Mouse (Mus musculus): ENCODE data around the gene Med12l. TPM values are rescaled to one million over a fixed set of nuclear protein-coding genes. Genes with fewer than 3 reads are reported as not detected.
A peak's percentile ranks its signal among the peaks of the same experiment; 100 is the strongest.

Med12l gene
- polyA plus RNA-seq, 1 experiment, result 11.7 TPM

DNA sequence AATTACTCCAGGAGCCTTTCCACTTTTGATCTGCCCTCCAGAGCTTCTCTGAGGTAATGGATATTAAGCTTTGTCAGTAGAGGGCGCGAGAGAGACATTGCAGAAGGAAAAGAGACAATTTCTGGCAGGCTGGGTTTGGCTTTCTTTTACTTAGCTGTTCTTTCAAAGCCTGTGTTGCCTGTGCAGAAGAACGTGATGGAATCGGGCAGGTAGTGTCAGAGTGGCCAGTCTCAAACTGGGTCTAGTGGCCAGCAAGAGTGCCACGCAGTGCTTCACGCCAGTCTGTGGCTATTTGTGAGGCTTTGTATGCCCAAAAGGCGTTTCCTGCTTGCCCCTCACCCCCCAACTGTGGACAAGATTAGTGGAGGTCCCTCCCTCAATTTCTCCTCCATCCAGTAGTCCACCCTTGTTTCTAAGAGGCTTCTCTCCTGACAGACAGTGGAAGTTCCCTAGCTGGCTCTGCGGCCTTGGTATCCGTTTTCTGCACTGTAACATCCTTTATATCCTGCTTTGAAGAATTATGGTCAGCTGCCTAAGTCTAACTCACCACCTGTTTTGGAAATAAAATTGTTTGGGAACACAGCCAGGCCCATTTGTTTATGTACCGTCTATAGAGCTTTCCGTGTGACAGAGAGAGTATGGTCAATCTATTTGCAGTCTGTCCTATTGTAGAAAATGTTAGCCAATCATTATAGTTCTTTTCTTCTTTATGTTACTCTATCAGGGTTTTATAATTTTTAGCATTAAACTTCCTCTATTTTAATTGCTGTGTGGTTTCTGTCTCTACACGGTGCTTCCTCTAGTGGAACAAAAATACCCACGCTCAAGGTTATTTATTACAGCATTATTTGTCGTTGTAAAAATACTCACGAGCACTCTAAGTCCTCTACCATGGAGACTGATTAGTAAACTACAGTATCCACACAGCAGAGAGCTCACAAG is 22.5 kb upstream of the Med12l start:
- H3K27me3 ChIP-seq (ENCODE audit: control insufficient read depth, insufficient read depth, low read length, poor library complexity, severe bottlenecking), result no peaks in the 10 kb centered on the region
- no peaks in the 10 kb centered on the region for H3K4me1 ChIP-seq (ENCODE audit: control insufficient read depth, insufficient read depth, low read length)
- H3K9ac ChIP-seq (ENCODE audit: low read depth, poor library complexity, severe bottlenecking), result no peak overlapping the region
- H3K27ac ChIP-seq (ENCODE audit: insufficient read depth, low read length), result no peak overlapping the region
- no peaks in the 10 kb centered on the region for H3K36me3 ChIP-seq (ENCODE audit: control insufficient read depth, insufficient read depth, low read length, poor library complexity, severe bottlenecking)
- TF ChIP-seq CTCF (IDR thresholded peaks at IDR 0.05; ENCODE audit: low read depth, low read length), result peak; percentile 8
- no peak for TF ChIP-seq POLR2A (IDR thresholded peaks at IDR 0.05; ENCODE audit: insufficient read depth, low read length)
- no peaks in the 10 kb centered on the region for H3K9me3 ChIP-seq (replicated peaks; ENCODE audit: control insufficient read depth, insufficient read depth, low read length, poor library complexity, severe bottlenecking)
- no peak overlapping the region for H3K4me3 ChIP-seq (ENCODE audit: low read depth, low read length)

DNA sequence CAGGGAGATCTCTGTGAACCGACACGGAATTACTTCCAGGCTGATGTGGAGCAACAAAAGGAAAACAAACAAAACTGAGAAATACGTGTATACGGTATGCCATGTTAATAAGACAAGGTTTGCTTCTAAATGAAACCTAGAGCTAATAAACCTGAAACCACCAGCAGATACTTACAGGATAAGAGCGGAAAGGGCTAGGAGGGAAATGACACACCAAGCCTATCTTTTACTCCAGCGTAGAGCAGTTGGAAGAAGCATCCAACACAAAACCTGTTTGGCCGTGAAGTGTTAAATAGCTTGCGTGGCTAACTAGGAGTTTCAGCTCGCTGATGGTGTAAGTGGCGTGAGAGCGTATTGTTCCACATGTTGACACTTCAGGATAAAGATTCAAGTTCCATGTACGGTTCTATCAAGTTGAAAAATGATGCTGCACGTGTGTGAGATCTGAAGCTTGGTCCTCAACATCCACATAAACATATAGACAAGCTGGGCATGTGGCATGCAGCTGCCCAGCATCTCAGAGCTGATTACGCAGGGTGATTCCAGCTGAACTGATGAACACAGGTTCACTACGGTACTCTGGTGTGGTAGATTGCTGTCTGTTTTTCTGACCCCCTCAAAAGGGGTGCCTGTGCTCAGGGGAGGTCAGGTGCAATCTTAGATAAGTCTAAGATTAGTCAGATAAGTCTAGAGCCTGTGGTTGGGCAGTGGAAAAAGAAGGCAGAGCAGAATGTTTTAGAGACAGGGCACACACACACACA is 21.6 kb upstream of the Med12l start:
- Histone ChIP-seq H3K9ac (ENCODE audit: low read depth, poor library complexity, severe bottlenecking) (no peak overlapping the region), H3K27ac (ENCODE audit: insufficient read depth, low read length) (no peak overlapping the region), H3K36me3 (ENCODE audit: control insufficient read depth, insufficient read depth, low read length, poor library complexity, severe bottlenecking) (no peaks in the 10 kb centered on the region), H3K4me1 (ENCODE audit: control insufficient read depth, insufficient read depth, low read length) (no peaks in the 10 kb centered on the region), H3K9me3 (replicated peaks; ENCODE audit: control insufficient read depth, insufficient read depth, low read length, poor library complexity, severe bottlenecking) (no peaks in the 10 kb centered on the region), H3K4me3 (ENCODE audit: low read depth, low read length) (no peak overlapping the region), H3K27me3 (ENCODE audit: control insufficient read depth, insufficient read depth, low read length, poor library complexity, severe bottlenecking) (no peaks in the 10 kb centered on the region)
- TF ChIP-seq EP300 (IDR thresholded peaks at IDR 0.05; ENCODE audit: insufficient read depth, low read depth, low read length) (no peak), POLR2A (IDR thresholded peaks at IDR 0.05; ENCODE audit: insufficient read depth, low read length) (no peak), CTCF (IDR thresholded peaks at IDR 0.05; ENCODE audit: low read depth, low read length) (no peak)

DNA sequence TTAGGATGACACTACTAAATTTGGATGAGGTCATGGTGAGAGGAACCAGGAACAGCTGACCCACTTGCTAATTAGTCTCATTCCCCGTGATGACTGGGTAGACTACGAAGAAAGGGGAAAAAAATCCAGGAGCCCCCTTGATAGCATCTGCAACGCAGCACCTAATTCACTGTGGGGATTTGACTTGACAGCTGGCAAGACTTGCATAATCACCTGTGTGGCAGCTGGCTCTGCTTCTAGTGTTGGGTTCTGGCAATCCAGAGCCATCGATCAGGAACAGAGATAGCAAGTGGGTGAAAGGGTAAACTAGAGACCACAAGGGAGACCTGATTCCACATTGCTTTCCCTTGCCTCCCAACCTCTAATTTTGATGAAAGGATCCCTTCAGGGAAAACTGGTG is 19.8 kb upstream of the Med12l start:
- no peaks in the 10 kb centered on the region for H3K9me3 ChIP-seq (replicated peaks; ENCODE audit: control insufficient read depth, insufficient read depth, low read length, poor library complexity, severe bottlenecking)
- TF ChIP-seq EP300 (IDR thresholded peaks at IDR 0.05; ENCODE audit: insufficient read depth, low read depth, low read length) (no peak), CTCF (IDR thresholded peaks at IDR 0.05; ENCODE audit: low read depth, low read length) (no peak), POLR2A (IDR thresholded peaks at IDR 0.05; ENCODE audit: insufficient read depth, low read length) (no peak)
- no peaks in the 10 kb centered on the region for H3K4me1 ChIP-seq (ENCODE audit: control insufficient read depth, insufficient read depth, low read length)
- no peak overlapping the region for H3K9ac ChIP-seq (ENCODE audit: low read depth, poor library complexity, severe bottlenecking)
- no peaks in the 10 kb centered on the region for H3K36me3 ChIP-seq (ENCODE audit: control insufficient read depth, insufficient read depth, low read length, poor library complexity, severe bottlenecking)
- no peaks in the 10 kb centered on the region for H3K27me3 ChIP-seq (ENCODE audit: control insufficient read depth, insufficient read depth, low read length, poor library complexity, severe bottlenecking)
- H3K27ac ChIP-seq (ENCODE audit: insufficient read depth, low read length), result no peak overlapping the region
- H3K4me3 ChIP-seq (ENCODE audit: low read depth, low read length), result no peak overlapping the region

- Histone ChIP-seq H3K4me1 (ENCODE audit: control insufficient read depth, insufficient read depth, low read length) (no peaks in the 10 kb centered on the region), H3K9me3 (replicated peaks; ENCODE audit: control insufficient read depth, insufficient read depth, low read length, poor library complexity, severe bottlenecking) (no peaks in the 10 kb centered on the region), H3K36me3 (ENCODE audit: control insufficient read depth, insufficient read depth, low read length, poor library complexity, severe bottlenecking) (no peaks in the 10 kb centered on the region), H3K27me3 (ENCODE audit: control insufficient read depth, insufficient read depth, low read length, poor library complexity, severe bottlenecking) (no peaks in the 10 kb centered on the region), H3K4me3 (ENCODE audit: low read depth, low read length) (no peak overlapping the region), H3K27ac (ENCODE audit: insufficient read depth, low read length) (no peak overlapping the region), H3K9ac (ENCODE audit: low read depth, poor library complexity, severe bottlenecking) (no peak overlapping the region)
- TF ChIP-seq EP300 (IDR thresholded peaks at IDR 0.05; ENCODE audit: insufficient read depth, low read depth, low read length), result no peak
- TF ChIP-seq CTCF (IDR thresholded peaks at IDR 0.05; ENCODE audit: low read depth, low read length), result no peak
- TF ChIP-seq POLR2A (IDR thresholded peaks at IDR 0.05; ENCODE audit: insufficient read depth, low read length), result no peak
Observed at GRCm38 (mm10) chr3:58989374-58989773, 16.3 kb upstream of the Med12l start.

- H3K27ac ChIP-seq (ENCODE audit: insufficient read depth, low read length), result no peak overlapping the region
- H3K9ac ChIP-seq (ENCODE audit: low read depth, poor library complexity, severe bottlenecking), result no peak overlapping the region
- no peaks in the 10 kb centered on the region for H3K4me1 ChIP-seq (ENCODE audit: control insufficient read depth, insufficient read depth, low read length)
- H3K4me3 ChIP-seq (ENCODE audit: low read depth, low read length), result no peak overlapping the region
- no peaks in the 10 kb centered on the region for H3K27me3 ChIP-seq (ENCODE audit: control insufficient read depth, insufficient read depth, low read length, poor library complexity, severe bottlenecking)
- no peaks in the 10 kb centered on the region for H3K36me3 ChIP-seq (ENCODE audit: control insufficient read depth, insufficient read depth, low read length, poor library complexity, severe bottlenecking)
- TF ChIP-seq EP300 (IDR thresholded peaks at IDR 0.05; ENCODE audit: insufficient read depth, low read depth, low read length) (no peak), CTCF (IDR thresholded peaks at IDR 0.05; ENCODE audit: low read depth, low read length) (no peak), POLR2A (IDR thresholded peaks at IDR 0.05; ENCODE audit: insufficient read depth, low read length) (no peak)
- H3K9me3 ChIP-seq (replicated peaks; ENCODE audit: control insufficient read depth, insufficient read depth, low read length, poor library complexity, severe bottlenecking), result no peaks in the 10 kb centered on the region
Observed at GRCm38 (mm10) chr3:58990556-58990955, 15.1 kb upstream of the Med12l start.

DNA sequence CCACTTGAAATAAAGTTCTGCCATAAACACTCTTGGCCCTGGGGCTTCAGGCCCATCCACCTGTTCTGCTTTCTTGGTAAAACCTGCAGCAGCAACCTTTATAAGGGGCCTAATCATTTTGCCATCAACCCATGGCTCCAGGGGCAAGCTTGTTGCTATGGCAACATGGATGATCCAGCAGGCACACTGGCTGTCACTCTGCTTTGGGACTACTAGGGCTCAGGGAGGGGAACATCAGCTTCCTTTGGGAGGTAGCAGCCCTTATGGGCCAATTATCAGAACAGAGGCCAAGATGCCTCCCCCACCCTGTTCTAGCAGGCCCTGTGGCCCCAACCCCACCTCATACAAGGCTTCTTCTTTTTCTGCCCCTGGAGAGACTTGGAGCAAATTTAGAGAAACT is 13.5 kb upstream of the Med12l start:
- H3K4me3 ChIP-seq (ENCODE audit: low read depth, low read length), result no peak overlapping the region
- H3K9ac ChIP-seq (ENCODE audit: low read depth, poor library complexity, severe bottlenecking), result no peak overlapping the region
- no peaks in the 10 kb centered on the region for H3K27me3 ChIP-seq (ENCODE audit: control insufficient read depth, insufficient read depth, low read length, poor library complexity, severe bottlenecking)
- no peak overlapping the region for H3K27ac ChIP-seq (ENCODE audit: insufficient read depth, low read length)
- no peaks in the 10 kb centered on the region for H3K4me1 ChIP-seq (ENCODE audit: control insufficient read depth, insufficient read depth, low read length)
- H3K9me3 ChIP-seq (replicated peaks; ENCODE audit: control insufficient read depth, insufficient read depth, low read length, poor library complexity, severe bottlenecking), result no peaks in the 10 kb centered on the region
- no peaks in the 10 kb centered on the region for H3K36me3 ChIP-seq (ENCODE audit: control insufficient read depth, insufficient read depth, low read length, poor library complexity, severe bottlenecking)
- no peak for TF ChIP-seq CTCF (IDR thresholded peaks at IDR 0.05; ENCODE audit: low read depth, low read length)
- no peak for TF ChIP-seq POLR2A (IDR thresholded peaks at IDR 0.05; ENCODE audit: insufficient read depth, low read length)
- no peak for TF ChIP-seq EP300 (IDR thresholded peaks at IDR 0.05; ENCODE audit: insufficient read depth, low read depth, low read length)
